ENCODE assay signal across 19 mouse cellular contexts in genomic region chrX:137700006-137700405, GRCm38 (mm10).
A peak's percentile ranks its signal among the peaks of the same experiment; 100 is the strongest.
DNase-seq lines count a peak whose midpoint lies in the region; TF ChIP-seq lines count a peak whose summit lies in the region.
"Had no signal": no experiment of that assay in that cellular context is flagged by ENCODE, and none has a peak within 500 bp of the region (broad histone marks: within the 10 kb centered on the region; RNA-seq: fewer than 3 reads in every experiment).

No protein-coding gene starts in this region.

- no peaks in the 10 kb centered on the region for H3K9me3 ChIP-seq in CH12.LX (replicated peaks; ENCODE audit: low read length)
- H3K9me3 ChIP-seq: embryonic facial prominence, embryonic 10.5 days; embryonic facial prominence, embryonic 12.5 days; forebrain, embryonic 13.5 days; forebrain, embryonic 15.5 days had no signal

- H3K79me2 ChIP-seq in CH12.LX (replicated peaks; ENCODE audit: control insufficient read depth, extremely low read depth, insufficient read depth, poor library complexity, severe bottlenecking), result no peaks in the 10 kb centered on the region

- intact Hi-C loops in left cerebral cortex, postnatal 10 days (cut with DNase I), result no loop called here

- no peak overlapping the region for H3K27ac ChIP-seq in CH12.LX (ENCODE audit: insufficient read depth, low read depth)
- H3K27ac ChIP-seq: embryonic facial prominence, embryonic 10.5 days; embryonic facial prominence, embryonic 12.5 days; forebrain, embryonic 13.5 days; forebrain, embryonic 15.5 days had no signal

- no peak overlapping the region for H3K4me3 ChIP-seq in CH12.LX (replicated peaks in 1 of 3; ENCODE audit: low read depth in 2 of 3, low read length in 2 of 3, poor library complexity in 1 of 3)
- H3K4me3 ChIP-seq: embryonic facial prominence, embryonic 10.5 days; embryonic facial prominence, embryonic 12.5 days; forebrain, embryonic 13.5 days; forebrain, embryonic 15.5 days had no signal

- in situ Hi-C loops in CH12.LX (cut with MboI; ENCODE audit: low pct_ligation_motif_present, low pct_unique_long_range_greater_than_20kb, low sequenced_read_pairs), result no loop called here

- TF ChIP-seq CTCF in CH12.LX (conservative IDR thresholded peaks at IDR 0.05 in 1 of 2, IDR thresholded peaks at IDR 0.05 in 1 of 2; ENCODE audit: low read depth in 2 of 2, low read length in 2 of 2), result no peak

- H3K27me3 ChIP-seq in CH12.LX (replicated peaks), result no peaks in the 10 kb centered on the region
- H3K27me3 ChIP-seq in splenic B cell, adult 2 months (ENCODE audit: control insufficient read depth, insufficient read depth, low read length, poor library complexity, severe bottlenecking), result no peaks in the 10 kb centered on the region
- H3K27me3 ChIP-seq: embryonic facial prominence, embryonic 12.5 days; forebrain, embryonic 13.5 days; forebrain, embryonic 15.5 days had no signal

- TF ChIP-seq POLR2A in CH12.LX (IDR thresholded peaks at IDR 0.05; ENCODE audit: low read depth, low read length), result no peak

- H3K4me1 ChIP-seq in CH12.LX (ENCODE audit: control insufficient read depth in 1 of 2, insufficient read depth in 2 of 2), result peaks cover 0 to 11% of the 10 kb centered on the region in 2 experiments; a peak in 2 of 4 replicates
- H3K4me1 ChIP-seq: embryonic facial prominence, embryonic 10.5 days; embryonic facial prominence, embryonic 12.5 days; forebrain, embryonic 13.5 days; forebrain, embryonic 15.5 days had no signal

- H3K4me2 ChIP-seq in CH12.LX (ENCODE audit: insufficient read depth, low read depth, poor library complexity, severe bottlenecking), result no peak overlapping the region
- H3K4me2 ChIP-seq: embryonic facial prominence, embryonic 12.5 days; forebrain, embryonic 13.5 days; forebrain, embryonic 15.5 days had no signal

- no peak overlapping the region for H3K9ac ChIP-seq in CH12.LX (ENCODE audit: insufficient read depth, low read depth)
- H3K9ac ChIP-seq: embryonic facial prominence, embryonic 12.5 days; forebrain, embryonic 13.5 days; forebrain, embryonic 15.5 days; forebrain, postnatal 0 days had no signal

- no peaks in the 10 kb centered on the region for H3K36me3 ChIP-seq in CH12.LX (replicated peaks in 1 of 2; ENCODE audit: control insufficient read depth in 1 of 2, insufficient read depth in 1 of 2, low read length in 1 of 2)
- no peaks in the 10 kb centered on the region for H3K36me3 ChIP-seq in splenic B cell, adult 2 months (ENCODE audit: control insufficient read depth, insufficient read depth, low read length, poor library complexity, severe bottlenecking)
- H3K36me3 ChIP-seq: embryonic facial prominence, embryonic 10.5 days; embryonic facial prominence, embryonic 12.5 days; forebrain, embryonic 15.5 days had no signal

- dilution Hi-C loops in CH12.LX (cut with MboI; ENCODE audit: extremely low pct_ligation_motif_present, extremely low pct_unique_long_range_greater_than_20kb, low sequenced_read_pairs), result no loop called here

- no peak for TF ChIP-seq RAD21 in CH12.LX (IDR thresholded peaks at IDR 0.05; ENCODE audit: low read depth, low read length)

- 0 out of 2 replicates have a peak, but pooled peaks have one; percentile 30 for TF ChIP-seq EP300 in CH12.LX (IDR thresholded peaks at IDR 0.05; ENCODE audit: low read length)

- peak; percentile 0 for DNase-seq in kidney, adult 9 months
- no peak for DNase-seq in kidney, postnatal 4 days
- peak; percentile 59 for DNase-seq in A20 (ENCODE audit: low read depth, low spot score)
- peak; percentile 46 for DNase-seq in CH12.LX (ENCODE audit: extremely low read depth)
- DNase-seq in splenic B cell, adult 2 months (ENCODE audit: low read depth, low spot score), result peak; percentile 61
- no peak for DNase-seq in left cerebral cortex, postnatal 10 days (ENCODE audit: extremely low spot score in 1 of 2, low spot score in 2 of 2)
- no peak for DNase-seq in retina, embryonic 14.5 days (ENCODE audit: low spot score)
- DNase-seq: adrenal gland, adult 8-10 months; adrenal gland, postnatal 14 days; adrenal gland, postnatal 36 days; cerebellum, adult 11-12 months; cerebellum, adult 2 months; cerebellum, adult 9-10 months; cerebellum, postnatal 25 days; forebrain, postnatal 0 days had no signal

TF ChIP-seq in CH12.LX, 34 proteins besides CTCF, POLR2A, EP300 and RAD21:
- no peak for TF ChIP-seq ETS1 (conservative IDR thresholded peaks at IDR 0.05; ENCODE audit: low read depth, low read length)
- TF ChIP-seq IRF4 (IDR thresholded peaks at IDR 0.05; ENCODE audit: low read depth, low read length), result no peak
- TF ChIP-seq MXI1 (IDR thresholded peaks at IDR 0.05; ENCODE audit: low read depth, low read length), result no peak
- TF ChIP-seq ZC3H11A (IDR thresholded peaks at IDR 0.05; ENCODE audit: low read depth, low read length), result no peak
- no peak for TF ChIP-seq NELFE (IDR thresholded peaks at IDR 0.05; ENCODE audit: low read depth, low read length)
- no peak for TF ChIP-seq JUN (IDR thresholded peaks at IDR 0.05; ENCODE audit: insufficient read depth, low read depth, low read length)

Comparison
In these comparisons a context has a peak if more than half of its experiments do, and no peak if none do; other contexts are left out.
1. DNase-seq: peak in kidney, adult 9 months (single experiment), A20 (single experiment), CH12.LX (single experiment) and splenic B cell, adult 2 months (single experiment); none in kidney, postnatal 4 days (0 of 2), left cerebral cortex, postnatal 10 days (0 of 2) and retina, embryonic 14.5 days (single experiment).